Mouse (Mus musculus) bone marrow, adult 2 months (tissue): ENCODE results near the gene Tmco1.

Experiments used
- CTCF ChIP-seq: fragments of 200-500 bp; IDR thresholded peaks from 2 replicates; pipeline ENCODE4 v1.5.1; 2011; ENCODE audit warnings: low read length, control low read depth; ENCODE audit not compliant: control insufficient read depth, insufficient read depth
- POLR2A ChIP-seq: fragments of 200-500 bp; IDR thresholded peaks from 2 replicates; pipeline ENCODE4 v1.6.1; 2011; ENCODE audit warnings: low read depth, mild to moderate bottlenecking, control low read depth, low read length, borderline replicate concordance; ENCODE audit not compliant: control insufficient read depth

DNA sequence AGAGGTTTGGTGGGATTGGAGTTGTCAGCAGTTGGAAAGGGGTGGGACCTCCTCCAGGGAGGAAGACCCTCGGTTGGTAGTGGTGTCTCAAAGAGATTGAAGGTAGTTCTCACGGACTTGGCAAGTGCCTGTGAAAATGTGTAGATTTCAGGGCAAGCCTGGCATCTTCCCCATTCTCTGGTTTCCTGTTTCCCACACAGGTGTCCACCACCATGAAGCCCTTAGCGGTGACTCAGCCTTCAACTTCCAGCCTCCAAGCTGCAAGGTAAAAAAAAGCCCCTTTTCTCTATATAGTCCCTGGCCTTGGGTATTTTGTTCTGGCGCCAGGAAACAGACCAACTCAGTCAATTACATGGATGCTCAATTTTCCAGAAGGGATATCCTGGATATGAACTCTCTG is 42.8 kb upstream of the Tmco1 start:
- TF ChIP-seq CTCF (no peak), POLR2A (no peak)
